Mouse (Mus musculus) activated CD4-positive, CD25-positive, alpha-beta regulatory T cell, adult 9 weeks (primary cell): ENCODE results near the gene Slc35b2. TPM values are rescaled to one million over a fixed set of nuclear protein-coding genes. Genes with fewer than 3 reads are reported as not detected.

ENCODE experiments used
- polyA plus RNA-seq: library from polyadenylated mRNA; unstranded; fragments of 100-300 nt; shearing (Covaris generic); gene quantifications from one replicate; pipeline ENCODE4 v1.2.1, GENCODE M21; 2017

Slc35b2 gene
- polyA plus RNA-seq = 77.9 TPM

GRCm38 (mm10) chr17:45563655-45564530 lies at the start of gene Slc35b2:
Slc35b2 (plus strand) TSS chr17:45563874.

GRCm38 (mm10) chr17:45523263-45523662 lies 40.4 kb upstream of the Slc35b2 start, which contains the start of gene Tcte1:
Tcte1 (plus strand) TSS chr17:45523434.

GRCm38 (mm10) chr17:45549617-45550181 lies 14.0 kb upstream of the Slc35b2 start, which contains the start of gene Tmem151b:
Tmem151b (minus strand) TSS chr17:45549677.

GRCm38 (mm10) chr17:45555452-45556106 lies 8.1 kb upstream of the Slc35b2 start, which contains the start of gene Nfkbie:
Nfkbie (plus strand) TSS chr17:45555703.

GRCm38 (mm10) chr17:45573087-45573779 lies 9.6 kb downstream of the Slc35b2 start, which contains the start of gene Hsp90ab1:
Hsp90ab1 (minus strand) TSS chr17:45573271.

GRCm38 (mm10) chr17:45599446-45600242 lies 36.0 kb downstream of the Slc35b2 start, which contains the start of gene Slc29a1:
Slc29a1 (minus strand) TSS chr17:45599606.

GRCm38 (mm10) chr17:45601877-45602304 lies 38.2 kb downstream of the Slc35b2 start, which contains the start of gene Mymx:
Mymx (minus strand) TSS chr17:45602102.

Other genes starting within 250 kb of the Slc35b2 start
- gene Cdc5l, start 130.1 kb upstream of the Slc35b2 start, polyA plus RNA-seq = 88.1 TPM
- gene Spats1, start 88.5 kb upstream of the Slc35b2 start, polyA plus RNA-seq = 1.2 TPM
- 13.8 TPM for gene Aars2, start 57.0 kb upstream of the Slc35b2 start, polyA plus RNA-seq
- gene Tcte1, start 40.4 kb upstream of the Slc35b2 start, polyA plus RNA-seq = not detected
- gene Tmem151b, start 14.2 kb upstream of the Slc35b2 start, polyA plus RNA-seq = 0.06 TPM
- 97.9 TPM for gene Nfkbie, start 8.2 kb upstream of the Slc35b2 start, polyA plus RNA-seq
- gene Hsp90ab1, start 9.4 kb downstream of the Slc35b2 start, polyA plus RNA-seq = 1,226 TPM
- 156 TPM for gene Slc29a1, start 35.7 kb downstream of the Slc35b2 start, polyA plus RNA-seq
- not detected for gene Mymx, start 38.2 kb downstream of the Slc35b2 start, polyA plus RNA-seq
- 3.7 TPM for gene Capn11, start 95.5 kb downstream of the Slc35b2 start, polyA plus RNA-seq
- 101 TPM for gene Mrpl14, start 122.4 kb downstream of the Slc35b2 start, polyA plus RNA-seq
- gene Tmem63b, start 123.0 kb downstream of the Slc35b2 start, polyA plus RNA-seq = 9.7 TPM
- gene 1600014C23Rik, start 170.0 kb downstream of the Slc35b2 start, polyA plus RNA-seq = not detected